Mouse (Mus musculus) adrenal gland, adult 18-20 months (tissue): ENCODE data around the gene Enthd1. TPM values are rescaled to one million over a fixed set of nuclear protein-coding genes. Genes with fewer than 3 reads are reported as not detected.

Experiments used
- DNase-seq, 2 experiments: peaks; one replicate each; pipeline ENCODE4 v3.0.0; 2021 to 2022; ENCODE audit warnings: low spot score in 2 of 2
- total RNA-seq, 2 experiments: library from RNA; stranded (reverse); gene quantifications; 1 replicate in 1 of 2; 2 replicates in 1 of 2; pipeline ENCODE4 v1.2.3; 2021

The Enthd1 gene
- total RNA-seq, 2 experiments from 2014 or later = not detected

DNA sequence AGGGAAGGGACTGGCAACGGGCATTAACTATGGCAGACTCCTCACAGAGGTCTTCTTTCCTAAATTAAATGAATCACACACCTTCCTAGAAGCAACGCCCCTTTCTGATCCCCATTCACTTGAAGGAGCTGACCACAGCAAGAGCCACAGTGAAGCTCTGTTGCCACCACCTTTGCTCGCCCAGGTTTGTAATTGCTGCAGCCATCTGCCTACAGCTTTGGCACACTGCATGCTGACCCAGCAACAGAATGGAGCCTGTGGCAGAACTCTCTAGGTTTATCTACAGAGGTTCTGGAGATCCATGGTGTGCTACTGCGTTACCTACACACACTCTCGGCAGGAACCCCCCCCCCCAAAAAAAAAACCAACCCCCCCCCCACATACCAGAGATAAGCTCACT lies 74.8 kb downstream of the Enthd1 start:
- DNase-seq = no peak

DNA sequence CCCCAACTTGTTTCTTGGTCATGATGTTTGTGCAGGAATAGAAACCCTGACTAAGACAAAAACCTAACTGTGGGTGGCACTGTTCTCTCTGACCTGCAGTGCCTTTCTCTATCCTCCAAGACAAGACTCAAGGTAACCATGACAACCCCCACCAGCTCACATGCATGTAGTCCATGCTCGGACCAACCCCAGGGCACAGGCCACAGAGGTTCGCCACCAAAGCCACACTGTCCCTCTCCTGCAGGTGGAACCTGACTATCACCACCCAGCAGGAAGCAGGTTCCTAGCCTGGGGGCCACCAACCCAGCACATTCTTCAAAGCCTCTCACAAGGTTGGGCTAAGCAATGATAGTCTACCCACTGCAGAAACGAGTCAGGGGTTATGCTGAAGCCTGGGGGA lies 76.3 kb downstream of the Enthd1 start:
- no peak for DNase-seq

DNA sequence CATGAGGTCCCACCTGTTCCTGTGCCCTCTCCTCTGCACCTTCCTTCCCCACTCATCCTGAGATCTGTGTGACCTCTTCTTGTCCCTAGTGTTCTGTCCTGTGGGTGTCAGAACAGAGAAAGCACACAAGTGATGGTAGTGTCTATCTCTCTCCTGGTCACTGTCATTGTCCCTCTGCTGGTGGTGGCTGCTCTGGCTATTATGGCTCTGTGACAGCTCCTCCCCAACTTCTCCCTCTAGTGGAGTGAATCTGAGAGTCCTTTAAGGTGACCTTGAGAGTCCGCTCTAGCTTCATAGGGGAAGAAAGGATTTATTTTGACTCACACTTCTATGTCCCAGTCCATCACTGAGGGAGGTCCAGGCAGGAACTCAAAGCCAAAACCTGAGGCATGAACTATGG lies 79.4 kb downstream of the Enthd1 start:
- DNase-seq = no peak

DNA sequence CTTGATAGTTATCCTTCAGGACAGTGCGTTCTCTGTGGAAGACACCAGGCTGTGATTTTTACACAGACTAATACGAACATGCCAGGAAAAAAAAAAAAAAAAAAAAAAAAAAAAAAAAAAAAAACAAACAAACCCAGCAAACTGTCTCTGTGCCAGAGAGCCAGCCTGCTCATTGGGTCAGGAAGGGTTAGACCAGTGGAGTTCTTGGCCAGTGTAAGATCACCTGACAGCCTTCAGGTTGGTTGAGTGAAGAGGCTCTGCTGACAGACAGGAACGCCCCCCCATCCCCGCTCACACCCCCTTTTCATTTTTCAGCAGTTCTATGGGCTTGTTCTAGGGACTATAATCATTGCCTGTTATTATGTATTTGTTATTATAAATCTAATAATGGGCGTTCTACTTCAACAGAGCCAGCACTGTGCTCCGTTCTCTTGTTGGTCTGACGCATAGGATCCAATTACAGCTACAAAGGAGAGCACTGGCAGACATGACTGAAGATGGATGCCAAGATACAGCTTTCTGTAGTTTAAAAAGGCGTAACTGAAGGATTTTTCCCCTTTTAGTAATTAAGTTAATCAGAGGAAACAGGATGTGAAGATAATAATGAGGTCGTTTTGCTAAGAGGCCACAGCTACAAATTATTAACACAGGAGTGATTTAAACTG lies 81.8 kb downstream of the Enthd1 start:
- no peak for DNase-seq

DNA sequence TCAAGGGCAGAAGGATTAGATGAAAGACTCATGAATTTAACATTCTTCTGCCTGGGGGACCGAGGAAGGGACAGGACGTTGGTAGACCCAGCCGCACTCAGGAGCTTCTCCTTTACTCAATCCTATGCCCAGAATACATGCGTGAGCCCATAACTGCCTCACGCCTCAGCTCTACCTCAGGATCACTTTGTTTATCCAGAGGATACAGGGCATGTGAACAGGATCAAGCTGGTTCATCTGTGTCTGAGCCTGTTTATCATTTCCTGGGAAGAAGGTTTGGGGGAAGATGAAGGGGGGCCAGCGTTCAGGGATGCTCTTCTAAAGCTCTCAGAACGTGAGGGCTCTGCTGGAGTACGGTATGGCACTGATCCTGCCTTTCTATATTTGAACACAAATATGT lies 82.6 kb downstream of the Enthd1 start:
- DNase-seq = no peak

DNA sequence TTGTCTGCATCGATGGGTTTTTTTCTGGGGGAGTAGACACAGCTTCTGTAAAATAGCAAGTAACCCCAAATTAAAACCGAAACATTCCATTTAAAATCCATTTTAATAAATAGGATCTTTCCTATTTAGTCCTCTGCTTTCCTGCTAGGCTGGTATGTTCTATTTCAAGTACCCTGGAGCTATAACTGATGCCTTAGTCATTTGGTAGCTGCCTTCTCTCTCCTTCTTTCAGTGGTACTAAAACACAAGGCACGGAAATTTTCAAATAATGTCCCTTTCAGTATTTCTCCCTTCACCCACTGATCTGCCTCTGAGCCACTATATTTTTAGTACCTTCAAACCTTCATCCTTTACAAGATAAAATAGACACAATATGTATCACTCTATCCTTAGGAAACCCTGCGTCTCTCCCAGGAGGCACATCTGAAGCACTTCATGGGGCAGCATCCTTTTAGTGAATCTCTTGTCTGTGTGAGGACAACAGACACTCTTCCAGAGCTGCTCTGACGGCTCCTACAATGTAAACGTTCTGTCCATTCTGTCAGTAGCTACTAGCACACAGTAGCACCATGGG lies 90.4 kb downstream of the Enthd1 start:
- DNase-seq = no peak

DNA sequence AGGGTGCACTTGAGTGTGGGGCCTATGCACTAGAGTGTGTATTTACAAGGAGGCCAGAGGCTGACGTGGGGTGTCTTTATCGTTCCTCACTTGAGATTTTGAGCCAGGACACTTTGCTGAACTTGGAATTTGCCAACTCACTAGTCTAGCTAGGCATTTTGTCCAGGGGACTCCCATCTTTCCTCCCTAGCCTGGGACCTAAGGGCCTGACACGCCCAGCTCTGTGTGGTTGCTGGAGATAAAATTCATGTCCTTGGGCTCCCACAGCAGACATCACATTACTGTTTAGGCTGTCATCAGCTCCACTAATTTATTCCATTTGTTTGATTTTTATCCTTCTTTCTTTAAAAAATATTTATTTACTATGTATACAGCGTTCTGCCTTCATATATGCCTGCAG lies 97.1 kb downstream of the Enthd1 start:
- DNase-seq = no peak

DNA sequence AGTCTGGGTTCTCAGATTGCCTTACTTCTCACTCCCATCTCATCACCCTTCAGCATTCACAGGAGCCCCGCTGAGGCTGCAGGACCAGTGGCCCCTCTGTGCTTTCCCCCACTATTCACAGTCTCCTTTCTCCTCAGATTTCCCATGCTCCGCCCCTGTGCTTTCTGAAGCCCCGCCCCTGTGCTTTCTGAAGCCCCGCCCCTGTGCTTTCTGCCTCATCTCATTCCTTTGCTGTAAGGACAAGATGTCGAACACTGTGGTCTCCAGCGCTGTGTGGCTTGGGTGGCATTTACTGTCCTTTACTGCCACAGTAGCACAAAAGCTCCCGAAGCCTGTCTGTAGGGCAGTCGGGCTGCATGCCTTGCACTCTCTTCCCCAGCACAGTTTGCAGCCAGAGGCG lies 102.8 kb downstream of the Enthd1 start:
- no peak for DNase-seq

DNA sequence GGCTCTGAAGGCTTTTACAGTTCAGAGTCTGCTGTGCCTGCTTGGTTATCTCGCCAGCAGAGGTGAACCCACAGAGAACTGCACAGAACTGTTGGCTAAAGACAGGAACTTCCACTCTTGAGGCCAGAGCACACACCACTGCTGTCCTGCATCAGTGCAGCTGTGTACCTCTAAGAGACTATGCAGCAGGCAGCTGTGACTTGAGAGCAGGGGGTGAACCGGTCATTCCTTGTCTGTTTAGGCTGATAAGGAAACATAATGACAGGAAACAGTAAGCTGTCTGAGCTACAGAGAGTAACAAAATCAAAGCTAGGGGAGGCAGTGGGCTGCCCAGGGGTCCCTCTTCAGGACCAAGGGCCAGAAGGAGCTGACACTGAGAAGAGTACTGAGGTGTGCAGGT lies 103.5 kb downstream of the Enthd1 start:
- no peak for DNase-seq

DNA sequence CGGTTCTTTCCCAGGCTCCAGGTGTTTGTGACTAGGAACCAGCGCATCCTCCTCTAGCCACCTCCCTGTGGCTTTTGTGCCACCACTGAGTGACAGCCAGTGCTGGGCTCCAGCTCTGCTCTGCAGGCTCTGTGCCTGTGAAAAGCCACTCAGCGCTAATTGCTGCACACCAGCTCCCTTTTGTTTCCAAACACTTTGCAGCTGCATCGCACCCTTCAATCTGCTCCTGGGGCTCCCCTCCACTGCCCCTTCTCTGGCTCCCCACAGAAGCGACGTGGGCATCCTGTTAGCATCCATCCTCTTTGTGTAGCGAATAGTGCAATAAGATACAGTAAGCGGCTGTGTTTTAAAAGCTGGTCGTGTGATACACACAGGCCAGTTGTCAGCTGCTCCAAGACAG lies 104.9 kb downstream of the Enthd1 start:
- DNase-seq = no peak

DNA sequence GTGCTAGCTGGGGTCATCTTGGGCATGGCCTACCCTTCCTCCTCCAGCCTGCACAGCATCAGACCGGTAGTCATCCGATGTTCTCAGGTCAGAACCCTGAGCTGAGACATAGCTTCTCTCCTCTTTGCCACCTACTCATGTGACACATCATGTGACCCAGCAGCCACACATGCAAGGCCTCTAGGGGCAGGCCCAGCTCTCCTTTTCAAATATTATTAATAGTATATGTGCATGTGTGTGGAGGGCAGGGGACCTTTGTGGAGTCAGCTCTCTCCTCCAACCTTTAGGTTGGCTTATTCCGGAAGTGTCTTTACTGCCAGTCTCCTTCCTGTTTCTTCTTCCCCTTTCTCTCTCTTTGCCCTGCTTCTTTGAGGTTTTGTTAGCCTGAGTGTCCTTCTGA lies 107.0 kb downstream of the Enthd1 start:
- DNase-seq = no peak

DNA sequence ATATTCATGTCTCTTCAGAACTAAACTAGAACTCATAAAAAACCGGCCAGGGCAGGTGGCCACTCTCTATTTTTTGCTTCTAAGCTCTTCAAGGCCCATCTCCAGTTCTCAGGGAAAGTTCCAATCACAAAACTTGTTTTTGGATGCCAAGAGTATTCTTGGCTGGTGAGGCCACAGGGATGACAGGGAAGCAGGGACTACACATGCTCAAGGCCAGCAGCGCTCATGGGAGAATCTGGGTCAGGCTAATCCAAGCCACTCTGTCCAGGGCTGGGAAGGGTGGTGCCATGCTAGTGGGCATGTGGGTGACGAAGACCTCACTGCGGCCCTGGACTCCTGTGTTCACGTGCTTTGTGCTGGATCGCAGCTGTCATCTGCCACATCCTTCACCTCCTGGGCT lies 110.5 kb downstream of the Enthd1 start:
- DNase-seq = no peak

DNA sequence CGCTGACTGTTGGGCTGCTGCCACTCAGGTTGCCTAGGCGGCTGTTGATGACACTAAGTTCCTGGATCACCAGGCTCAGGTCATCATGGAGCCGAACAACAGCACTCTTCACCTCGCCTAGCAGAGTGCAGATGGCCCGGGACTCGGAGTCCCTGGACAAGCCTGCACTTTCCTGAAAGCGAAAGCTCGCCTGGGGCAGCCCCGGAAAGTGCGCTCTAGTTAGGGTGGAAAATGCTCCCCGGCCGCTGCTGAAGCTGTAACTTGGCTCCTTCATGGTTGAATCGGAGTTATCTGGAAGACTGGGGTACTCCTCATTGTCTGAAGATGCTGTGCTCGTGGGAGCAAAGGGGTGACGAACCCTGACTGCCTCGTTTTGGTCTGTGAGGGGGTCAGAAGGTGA lies 112.5 kb downstream of the Enthd1 start:
- no peak for DNase-seq

DNA sequence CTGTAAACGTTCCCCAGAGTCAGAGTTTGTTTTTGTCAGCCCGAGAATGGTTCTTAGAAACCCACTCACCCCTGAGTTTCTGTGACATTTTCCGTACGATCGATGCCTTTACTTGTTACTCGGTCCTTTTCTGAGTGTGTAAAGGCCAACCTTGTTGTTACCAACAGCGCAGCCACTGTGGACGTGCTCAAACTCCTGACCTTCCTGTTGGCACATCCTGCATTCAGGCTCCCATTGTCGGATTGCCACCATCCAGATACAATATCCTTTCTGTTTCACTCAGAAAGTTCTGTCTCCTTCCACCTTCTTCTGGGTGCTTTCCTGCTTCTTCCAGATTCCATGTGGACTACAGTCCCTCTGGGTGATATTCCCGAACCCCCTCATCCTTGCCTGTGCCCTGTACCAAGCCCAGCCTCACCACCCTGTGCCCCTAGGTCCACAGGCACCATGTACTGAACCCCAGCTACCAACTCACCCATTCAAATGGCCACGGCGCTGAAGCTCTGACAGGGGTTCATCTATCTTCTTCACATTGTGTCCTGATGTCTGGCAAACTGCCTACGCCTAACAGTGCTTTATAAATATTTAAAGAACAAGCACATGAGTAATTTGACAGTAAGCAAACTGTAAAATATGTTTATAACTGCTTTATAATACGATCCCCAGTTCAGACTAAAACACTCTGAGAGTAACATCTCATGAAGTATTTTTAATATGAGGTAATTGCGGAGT lies 118.8 kb downstream of the Enthd1 start:
- DNase-seq = no peak

DNA sequence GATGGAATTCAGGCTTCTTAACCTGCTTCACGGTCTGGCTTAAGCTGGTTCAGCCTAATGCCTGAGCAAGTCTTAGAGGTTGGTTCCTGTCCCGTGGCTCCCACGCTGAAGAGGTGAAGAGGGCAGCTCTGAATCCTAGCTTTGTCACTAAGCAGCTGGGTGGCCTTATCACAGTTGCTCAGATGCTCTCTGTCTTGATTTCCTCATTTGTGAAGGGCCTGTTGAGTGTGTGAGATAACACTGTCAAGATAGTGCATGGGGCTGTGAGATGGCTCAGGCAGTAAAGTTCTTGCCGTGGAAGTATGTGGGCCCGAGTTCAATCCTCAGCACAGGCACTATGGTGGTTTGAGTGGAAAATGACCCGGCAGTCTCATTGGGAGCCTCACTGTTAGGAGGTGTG lies 124.8 kb downstream of the Enthd1 start:
- DNase-seq = no peak

DNA sequence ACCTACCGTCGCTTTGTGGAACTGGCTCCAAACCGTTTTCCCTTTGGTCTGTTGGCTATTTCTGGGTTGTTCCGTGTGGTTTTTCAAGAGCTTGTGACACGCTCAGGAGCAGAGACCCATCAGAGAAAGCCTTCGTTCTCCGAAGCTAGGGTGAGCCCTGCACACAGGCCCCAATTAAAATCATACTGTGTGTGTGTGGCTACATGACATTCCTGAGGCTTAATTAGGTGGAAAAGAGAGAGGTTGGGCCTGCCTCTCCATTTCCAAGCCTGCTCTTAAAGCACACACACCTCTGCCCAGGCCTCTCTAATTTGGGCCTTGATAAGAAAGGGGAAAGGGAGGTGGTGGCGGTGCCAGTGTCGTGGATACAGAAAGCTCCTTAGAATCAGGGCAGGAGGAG lies 126.5 kb downstream of the Enthd1 start:
- DNase-seq = no peak

DNA sequence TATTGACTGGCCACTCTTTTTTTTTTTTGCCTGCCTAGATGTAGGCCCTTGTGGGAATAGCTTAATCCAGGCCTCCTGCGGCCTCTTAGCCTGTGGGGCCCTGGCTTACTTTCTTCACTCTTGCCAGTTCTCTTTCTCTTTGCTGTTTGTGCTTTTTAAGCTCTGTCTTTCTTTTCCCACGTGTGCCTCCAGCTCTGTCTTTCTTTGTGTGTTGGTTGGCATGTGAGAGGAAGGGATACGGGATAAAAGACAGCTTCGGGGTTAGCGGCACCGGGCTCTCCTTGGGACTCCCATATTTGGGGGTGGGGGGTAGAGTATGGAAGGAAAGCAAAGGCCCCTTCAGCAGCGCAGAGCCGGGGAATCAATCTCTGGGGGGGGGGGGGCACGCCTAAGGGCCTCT lies 127.0 kb downstream of the Enthd1 start:
- DNase-seq = no peak

DNA sequence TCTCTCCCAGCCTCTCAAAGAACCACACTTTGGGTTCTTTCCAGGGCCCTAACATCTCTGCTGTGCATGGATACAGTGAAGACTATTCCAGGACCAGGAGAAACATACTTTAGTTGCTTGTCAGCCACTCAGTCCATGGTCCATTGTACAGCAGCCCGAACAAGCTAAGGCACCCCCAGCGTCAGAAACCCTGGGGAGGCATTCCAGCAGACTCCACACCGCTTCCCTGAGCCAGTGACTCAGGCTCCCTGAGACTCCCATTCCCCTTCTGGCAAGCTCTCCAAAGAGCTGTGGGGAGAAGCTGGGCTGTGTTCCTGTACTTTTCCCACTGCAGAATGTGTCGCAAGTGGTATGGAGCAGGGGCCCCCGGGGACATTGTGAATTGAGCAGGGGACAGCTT lies 128.0 kb downstream of the Enthd1 start:
- DNase-seq = no peak

DNA sequence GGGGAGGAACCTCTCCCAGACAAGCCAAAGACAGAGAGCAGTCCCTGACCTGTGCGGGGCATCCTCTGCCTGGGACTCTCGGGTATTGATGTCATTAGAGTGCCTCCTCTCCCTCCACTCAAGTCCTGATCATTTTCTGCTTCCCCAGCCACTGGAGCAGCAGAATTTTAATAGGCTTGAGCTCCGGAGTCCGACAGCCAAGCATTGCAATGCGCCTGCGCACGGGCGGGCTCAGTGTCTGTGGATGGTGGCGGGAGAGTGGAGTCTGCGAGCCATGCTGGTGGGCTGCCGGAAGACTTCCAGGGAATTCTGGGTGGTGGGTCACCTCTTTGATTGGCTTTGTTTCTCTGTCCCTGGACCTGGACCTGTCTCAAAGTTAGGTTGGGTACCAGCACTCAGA lies 134.6 kb downstream of the Enthd1 start:
- no peak for DNase-seq

DNA sequence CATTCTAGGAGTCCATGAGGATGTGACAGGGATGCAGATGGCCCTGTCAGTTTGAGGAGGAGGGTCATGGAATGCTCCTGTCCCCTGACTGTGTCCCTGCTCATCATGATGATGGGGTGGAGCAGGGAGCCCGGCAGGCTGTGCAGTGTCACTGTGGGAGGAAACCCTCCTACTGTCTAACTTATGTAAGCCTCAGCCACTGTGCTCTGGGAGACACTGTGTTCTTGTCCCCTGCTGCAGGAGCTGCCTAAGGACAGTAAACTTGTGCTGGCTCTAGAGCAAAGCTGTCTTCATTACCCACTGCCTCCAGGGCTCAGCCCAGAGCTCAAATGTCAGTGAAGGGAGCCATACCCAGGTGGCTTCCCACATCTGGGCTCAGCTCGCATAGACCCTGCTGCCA lies 146.8 kb downstream of the Enthd1 start:
- no peak for DNase-seq

DNA sequence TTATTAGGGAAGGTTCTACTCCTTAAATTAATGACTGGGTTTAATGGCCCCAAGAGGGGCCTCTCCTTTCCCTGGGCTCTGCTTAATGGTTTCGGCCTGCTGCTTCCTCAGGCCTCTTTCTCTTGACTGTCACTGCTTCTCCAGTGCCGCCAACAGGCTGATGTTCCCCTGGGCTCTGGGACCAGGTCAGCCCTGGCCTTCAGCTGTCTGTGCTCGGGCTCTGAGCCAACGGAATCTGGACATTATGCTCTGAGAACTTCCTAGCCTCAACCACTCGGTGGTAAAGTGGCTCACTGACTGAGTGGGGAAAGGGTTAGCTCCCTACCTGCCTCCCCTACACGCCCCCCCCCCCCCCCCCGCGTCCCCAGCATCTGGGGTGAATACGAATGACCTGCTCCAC lies 147.9 kb downstream of the Enthd1 start:
- DNase-seq = peak in 1 of 2 experiments; percentile 29

DNA sequence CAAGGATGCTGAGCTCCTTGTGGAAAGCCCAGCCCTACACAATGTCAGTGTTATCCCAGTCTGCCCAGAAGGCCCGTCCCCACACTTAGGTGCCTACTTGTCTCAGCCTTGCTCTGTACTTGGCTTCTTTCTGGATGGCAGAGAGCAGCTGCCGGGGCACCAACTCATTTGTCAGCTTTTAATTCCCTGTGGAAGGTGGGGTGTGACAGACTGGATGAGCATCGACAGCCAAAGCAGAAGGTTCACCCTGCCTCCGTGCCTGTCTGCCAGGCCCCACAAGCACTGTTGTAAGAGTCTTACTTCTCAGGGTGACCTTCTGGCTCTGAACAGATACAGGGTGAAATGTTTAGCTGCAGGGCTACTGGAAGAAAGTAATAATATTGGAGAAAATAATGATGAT lies 149.8 kb downstream of the Enthd1 start:
- no peak for DNase-seq
